Mouse (Mus musculus): ENCODE measurements at regions not wholly inside any gene's neighbourhood (a gene's known extent, or its start where the extent isn't known, plus 50 kb on each side); places are given as distances from the start of the nearest gene placed in this dataset.

GRCm38 (mm10) chr3:82214566-82215465 lies 69.2 kb upstream of the Gucy1a1 start:
- TF ChIP-seq CTCF (IDR thresholded peaks at IDR 0.05; ENCODE audit: borderline replicate concordance, insufficient read depth, low read depth, low read length) = no peak
- no peak for TF ChIP-seq POLR2A (IDR thresholded peaks at IDR 0.05; ENCODE audit: borderline replicate concordance, insufficient read depth, low read length)

All from cerebellum, adult 2 months (tissue).